Comparison of ENCODE assay signal across 14 mouse cellular contexts in the genomic region with DNA sequence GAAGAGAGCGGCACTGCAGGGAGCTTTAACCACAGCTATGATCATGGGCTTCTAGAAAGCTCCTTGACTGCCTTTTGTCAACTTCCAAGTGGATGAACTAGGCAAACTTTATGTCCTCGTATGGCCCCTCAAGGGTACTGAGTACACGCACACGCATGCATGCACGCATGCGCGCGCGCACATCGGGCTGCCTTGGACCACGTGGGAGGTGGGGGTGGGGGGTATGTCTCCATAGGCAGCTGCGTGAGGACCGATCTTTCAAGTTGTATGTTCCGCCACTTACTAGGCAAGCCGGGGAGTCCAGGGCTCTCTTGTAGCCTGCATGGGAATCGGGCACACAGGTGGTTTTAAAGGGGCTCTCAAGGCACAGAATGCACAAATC. TPM values are rescaled to one million over a fixed set of nuclear protein-coding genes. Genes with fewer than 3 reads are reported as not detected.
DNase-seq lines count a peak whose midpoint lies in the region; ATAC-seq and TF ChIP-seq lines count a peak whose summit lies in the region.
"Had no signal": no experiment of that assay in that cellular context is flagged by ENCODE, and none has a peak within 500 bp of the region (broad histone marks: within the 10 kb centered on the region; RNA-seq: fewer than 3 reads in every experiment).

No protein-coding gene starts in this region.

- DNase-seq in hindbrain, embryonic 14.5 days (ENCODE audit: low spot score): no peak
- no peak for DNase-seq in thymus, adult 2 months
- no peak for DNase-seq in thymus, postnatal 4 days
- DNase-seq in left cerebral cortex, postnatal 4 days: no peak
- no peak for DNase-seq in gastrocnemius, postnatal 25 days
- DNase-seq: adrenal gland, adult 8-10 months; cerebellum, postnatal 14 days; right cerebral cortex, postnatal 4 days had no signal

- no peaks in the 10 kb centered on the region for H3K9me3 ChIP-seq in hindbrain, embryonic 15.5 days
- H3K9me3 ChIP-seq in hindbrain, embryonic 14.5 days (ENCODE audit: control insufficient read depth, low read length): no peaks in the 10 kb centered on the region
- no peaks in the 10 kb centered on the region for H3K9me3 ChIP-seq in limb, embryonic 13.5 days
- H3K9me3 ChIP-seq: G1E had no signal

- no peak overlapping the region for H3K27ac ChIP-seq in hindbrain, embryonic 15.5 days (replicated peaks)
- no peak overlapping the region for H3K27ac ChIP-seq in hindbrain, embryonic 14.5 days
- H3K27ac ChIP-seq in thymus, adult 2 months (ENCODE audit: control insufficient read depth, insufficient read depth, low read length): peak overlapping the region; percentile 13; the same call in 1 of the 2 replicates
- H3K27ac ChIP-seq in limb, embryonic 13.5 days: no peak overlapping the region

- H3K27me3 ChIP-seq in hindbrain, embryonic 15.5 days: peaks cover 4% of the 10 kb centered on the region; the same call in 1 of the 2 replicates
- peaks cover 7% of the 10 kb centered on the region; the same call in 1 of the 2 replicates for H3K27me3 ChIP-seq in hindbrain, embryonic 14.5 days (ENCODE audit: control insufficient read depth, insufficient read depth, low read length)
- H3K27me3 ChIP-seq in thymus, adult 2 months (ENCODE audit: control insufficient read depth, insufficient read depth, low read length): no peaks in the 10 kb centered on the region
- no peaks in the 10 kb centered on the region for H3K27me3 ChIP-seq in limb, embryonic 13.5 days

- 68% methylated on average over 16 of the region's 16 CpGs for WGBS in hindbrain, embryonic 15.5 days
- 70% methylated on average over 16 of the region's 16 CpGs for WGBS in hindbrain, embryonic 14.5 days
- 72% methylated on average over 16 of the region's 16 CpGs for WGBS in thymus, adult 2 months
- WGBS in limb, embryonic 13.5 days: 65% methylated on average over 16 of the region's 16 CpGs

- intact Hi-C loops in left cerebral cortex, postnatal 4 days (cut with DNase I): loop anchor here (10.0 kb wide), 1 partner anchor 186 kb away; no protein-coding TSS in a partner anchor

- H3K36me3 ChIP-seq in hindbrain, embryonic 15.5 days: no peaks in the 10 kb centered on the region
- no peaks in the 10 kb centered on the region for H3K36me3 ChIP-seq in hindbrain, embryonic 14.5 days (replicated peaks; ENCODE audit: control insufficient read depth, insufficient read depth)
- no peaks in the 10 kb centered on the region for H3K36me3 ChIP-seq in thymus, adult 2 months (ENCODE audit: control insufficient read depth, insufficient read depth, low read length)
- H3K36me3 ChIP-seq in limb, embryonic 13.5 days: no peaks in the 10 kb centered on the region
- H3K36me3 ChIP-seq: G1E had no signal

- peak overlapping the region; percentile 34 for H3K4me2 ChIP-seq in hindbrain, embryonic 15.5 days
- H3K4me2 ChIP-seq in hindbrain, embryonic 14.5 days (replicated peaks): no peak overlapping the region
- peak overlapping the region; percentile 39 for H3K4me2 ChIP-seq in limb, embryonic 13.5 days (replicated peaks)

- H3K9ac ChIP-seq in hindbrain, embryonic 15.5 days: no peak overlapping the region
- H3K9ac ChIP-seq in hindbrain, embryonic 14.5 days: no peak overlapping the region
- H3K9ac ChIP-seq in limb, embryonic 13.5 days: 0 out of 2 replicates have a peak overlapping the region, but pooled peaks have one; percentile 14

- TF ChIP-seq POLR2A in thymus, adult 2 months (IDR thresholded peaks at IDR 0.05; ENCODE audit: control insufficient read depth, extremely low read depth, insufficient read depth, low read length, poor library complexity): no peak

- TF ChIP-seq CTCF in thymus, adult 2 months (IDR thresholded peaks at IDR 0.05; ENCODE audit: borderline replicate concordance, control insufficient read depth, extremely low read depth, insufficient read depth, low read length, poor library complexity): no peak

- no peak overlapping the region for H3K4me3 ChIP-seq in hindbrain, embryonic 15.5 days
- no peak overlapping the region for H3K4me3 ChIP-seq in hindbrain, embryonic 14.5 days (replicated peaks; ENCODE audit: low read length)
- 0 out of 2 replicates have a peak overlapping the region, but pooled peaks have one; percentile 10 for H3K4me3 ChIP-seq in thymus, adult 2 months (ENCODE audit: control insufficient read depth, insufficient read depth, low read length)
- no peak overlapping the region for H3K4me3 ChIP-seq in limb, embryonic 13.5 days
- H3K4me3 ChIP-seq: myocyte had no signal

- ATAC-seq in hindbrain, embryonic 15.5 days (ENCODE audit: low FRiP score, low read depth): no peak
- ATAC-seq in hindbrain, embryonic 14.5 days (ENCODE audit: low FRiP score): no peak; the same call in 1 of the 2 replicates
- no peak for ATAC-seq in limb, embryonic 13.5 days (ENCODE audit: low FRiP score, low read depth)

- H3K4me1 ChIP-seq in hindbrain, embryonic 15.5 days (replicated peaks): peaks cover 8% of the 10 kb centered on the region; the same call in 1 of the 2 replicates
- peaks cover 8% of the 10 kb centered on the region; the same call in 1 of the 2 replicates for H3K4me1 ChIP-seq in hindbrain, embryonic 14.5 days (replicated peaks; ENCODE audit: control insufficient read depth, insufficient read depth, low read length)
- peaks cover 28% of the 10 kb centered on the region for H3K4me1 ChIP-seq in thymus, adult 2 months (replicated peaks; ENCODE audit: control insufficient read depth, insufficient read depth, low read length)
- peaks cover 13% of the 10 kb centered on the region for H3K4me1 ChIP-seq in limb, embryonic 13.5 days

RNA-seq across cellular contexts. Expression of a gene that starts 25.7 kb away (rescaled TPM):
- 2.1 and 4.3 TPM in 2 replicates for polyA plus RNA-seq in hindbrain, embryonic 15.5 days (2015; fragmentation: Nextera tagmentation; extraction: Ambion mirVana)
- polyA plus RNA-seq in hindbrain, embryonic 14.5 days (2014; fragmentation: Nextera tagmentation; extraction: Ambion mirVana): 0.33 and 2.6 TPM in 2 replicates
- not detected in 2 replicates for polyA plus RNA-seq in thymus, adult 2 months (2012; rRNA removed)
- 1.6 and 2.6 TPM in 2 replicates for polyA plus RNA-seq in limb, embryonic 13.5 days (2015; fragmentation: Nextera tagmentation; extraction: Ambion mirVana)
- 10 to 100 TPM in 1 of 2 experiments, 1 to 10 TPM in 1; 9.4 to 16.6 TPM for total RNA-seq in left cerebral cortex, postnatal 4 days (2021)
- total RNA-seq in gastrocnemius, postnatal 25 days (2021): 1 to 10 TPM; 3.6 to 3.8 TPM
- total RNA-seq: G1E had no signal
- polyA plus RNA-seq: G1E; kidney, postnatal 0 days; urinary bladder, adult 2 months had no signal
